Mouse (Mus musculus) midbrain, embryonic 14.5 days (tissue): ENCODE results near the gene Mpg. TPM values are rescaled to one million over a fixed set of nuclear protein-coding genes. Genes with fewer than 3 reads are reported as not detected.

Experiments used
- ATAC-seq: fragments of 200-750 bp; cut with Nextera tagmentation; 2 replicates; pipeline ENCODE4 v1.8.0; 2017; ENCODE audit warnings: moderate number of reproducible peaks, moderate library complexity; ENCODE audit not compliant: low FRiP score, low TSS enrichment
- DNase-seq: peaks from one replicate; pipeline ENCODE4 v3.0.0-alpha.2; 2015
- H3K27ac ChIP-seq: fragments of 300-500 bp; sonication (generic); replicated peaks from 2 replicates; pipeline ENCODE4 v1.5.1; 2014; ENCODE audit warnings: mild to moderate bottlenecking, low read depth, low read length, moderate library complexity
- H3K27me3 ChIP-seq: fragments of 300-500 bp; sonication (generic); 2 replicates; pipeline ENCODE4 v1.6.1; 2014; ENCODE audit warnings: low read length, control low read depth, mixed read lengths; ENCODE audit not compliant: control insufficient read depth, insufficient read depth
- H3K36me3 ChIP-seq: fragments of 300-500 bp; sonication (generic); 2 replicates; pipeline ENCODE4 v1.6.1; 2014; ENCODE audit warnings: low read length, control low read depth; ENCODE audit not compliant: control insufficient read depth, insufficient read depth
- H3K4me1 ChIP-seq: fragments of 300-500 bp; sonication (generic); 2 replicates; pipeline ENCODE4 v1.6.1; 2014; ENCODE audit warnings: mild to moderate bottlenecking, antibody characterized with exemption, low read length, control low read depth; ENCODE audit not compliant: control insufficient read depth, insufficient read depth
- H3K4me2 ChIP-seq: fragments of 300-500 bp; sonication (generic); 2 replicates; pipeline ENCODE4 v1.6.1; 2014; ENCODE audit warnings: mild to moderate bottlenecking, low read length, moderate library complexity
- H3K4me3 ChIP-seq: fragments of 300-500 bp; sonication (generic); replicated peaks from 2 replicates; pipeline ENCODE4 v1.5.1; 2014; ENCODE audit warnings: low read depth, low read length
- H3K9ac ChIP-seq: fragments of 300-500 bp; sonication (generic); replicated peaks from 2 replicates; pipeline ENCODE4 v1.6.1; 2014; ENCODE audit warnings: mild to moderate bottlenecking, low read length, moderate library complexity
- H3K9me3 ChIP-seq: fragments of 300-500 bp; sonication (generic); 2 replicates; pipeline ENCODE4 v1.6.1; 2016; ENCODE audit warnings: low read length, control low read depth, mixed read lengths; ENCODE audit not compliant: control insufficient read depth
- WGBS: fragments of 180-500 bp; shearing (Covaris S2); extraction: QIAGEN DNeasy Blood & Tissue Kit; methylation state at CpG from one replicate; pipeline ENCODE4 v1.1.7; 2014; 5-methylcytosine and 5-hydroxymethylcytosine counted together
- polyA plus RNA-seq: library from polyadenylated mRNA; unstranded; fragments of >200 nt; fragmentation: Nextera tagmentation; extraction: Ambion mirVana; gene quantifications from 2 replicates; pipeline ENCODE4 v1.2.1, GENCODE M21; 2014

Gene Mpg
- polyA plus RNA-seq, 1 experiment from 2014 or later: 37.4 TPM

- H3K36me3 ChIP-seq: peaks cover 58% of the 10 kb centered on the region
- 79% methylated on average over 3 of the region's 3 CpGs for WGBS
Measured at GRCm38 (mm10) chr11:32242209-32242608, 15.9 kb downstream of the Mpg start.

GRCm38 (mm10) chr11:32243205-32243955, 17.1 kb downstream of the Mpg start:
- Histone ChIP-seq H3K27me3 (no peaks in the 10 kb centered on the region), H3K4me1 (no peaks in the 10 kb centered on the region), H3K4me3 (no peak overlapping the region), H3K9ac (no peak overlapping the region), H3K36me3 (peaks cover 69% of the 10 kb centered on the region), H3K27ac (no peak overlapping the region), H3K9me3 (no peaks in the 10 kb centered on the region), H3K4me2 (no peak overlapping the region)
- 83% methylated on average over 7 of the region's 7 CpGs for WGBS
- DNase-seq: no peak
- no peak for ATAC-seq

More at GRCm38 (mm10) chr11:32242209-32242608, 15.9 kb downstream of the Mpg start:
- no peak for ATAC-seq
- no peak overlapping the region for H3K4me3 ChIP-seq
- H3K4me1 ChIP-seq: no peaks in the 10 kb centered on the region
- H3K4me2 ChIP-seq: no peak overlapping the region
- no peak for DNase-seq
- no peaks in the 10 kb centered on the region for H3K27me3 ChIP-seq
- H3K9ac ChIP-seq: no peak overlapping the region
- no peak overlapping the region for H3K27ac ChIP-seq
- no peaks in the 10 kb centered on the region for H3K9me3 ChIP-seq

GRCm38 (mm10) chr11:32244064-32244463, 17.8 kb downstream of the Mpg start:
- peaks cover 76% of the 10 kb centered on the region for H3K36me3 ChIP-seq
- no peaks in the 10 kb centered on the region for H3K9me3 ChIP-seq
- H3K27ac ChIP-seq: no peak overlapping the region
- ATAC-seq (no peak), DNase-seq (no peak)
- no peaks in the 10 kb centered on the region for H3K27me3 ChIP-seq
- H3K4me3 ChIP-seq: no peak overlapping the region
- H3K9ac ChIP-seq: no peak overlapping the region
- WGBS: 83% methylated on average over 3 of the region's 3 CpGs
- H3K4me2 ChIP-seq: no peak overlapping the region
- no peaks in the 10 kb centered on the region for H3K4me1 ChIP-seq

- Histone ChIP-seq H3K36me3 (peaks cover 77% of the 10 kb centered on the region), H3K4me1 (no peaks in the 10 kb centered on the region), H3K4me3 (no peak overlapping the region), H3K27ac (no peak overlapping the region), H3K27me3 (no peaks in the 10 kb centered on the region), H3K9ac (no peak overlapping the region), H3K4me2 (no peak overlapping the region), H3K9me3 (no peaks in the 10 kb centered on the region)
- ATAC-seq (no peak), DNase-seq (no peak)
- WGBS: 95% methylated on average over 1 of the region's 1 CpGs
Measured at GRCm38 (mm10) chr11:32244617-32245016, 18.3 kb downstream of the Mpg start.

- no peak overlapping the region for H3K27ac ChIP-seq
- H3K4me1 ChIP-seq: no peaks in the 10 kb centered on the region
- H3K36me3 ChIP-seq: peaks cover 73% of the 10 kb centered on the region
- 96% methylated on average over 6 of the region's 6 CpGs for WGBS
- H3K4me2 ChIP-seq: no peak overlapping the region
- ATAC-seq: no peak
- DNase-seq: no peak
- H3K9me3 ChIP-seq: no peaks in the 10 kb centered on the region
- H3K27me3 ChIP-seq: no peaks in the 10 kb centered on the region
- H3K9ac ChIP-seq: no peak overlapping the region
- no peak overlapping the region for H3K4me3 ChIP-seq
Measured at GRCm38 (mm10) chr11:32245614-32246013, 19.3 kb downstream of the Mpg start.

- H3K27me3 ChIP-seq: no peaks in the 10 kb centered on the region
- DNase-seq: no peak
- no peak overlapping the region for H3K27ac ChIP-seq
- no peak overlapping the region for H3K9ac ChIP-seq
- no peaks in the 10 kb centered on the region for H3K4me1 ChIP-seq
- peaks cover 71% of the 10 kb centered on the region for H3K36me3 ChIP-seq
- no peak for ATAC-seq
- no peak overlapping the region for H3K4me3 ChIP-seq
- H3K4me2 ChIP-seq: no peak overlapping the region
- no peaks in the 10 kb centered on the region for H3K9me3 ChIP-seq
Measured at GRCm38 (mm10) chr11:32247068-32247467, 20.8 kb downstream of the Mpg start.

GRCm38 (mm10) chr11:32248350-32248749, 22.0 kb downstream of the Mpg start:
- no peak for DNase-seq
- H3K36me3 ChIP-seq: peaks cover 80% of the 10 kb centered on the region
- 85% methylated on average over 3 of the region's 3 CpGs for WGBS

GRCm38 (mm10) chr11:32250880-32251763, 24.8 kb downstream of the Mpg start:
- H3K9me3 ChIP-seq: no peaks in the 10 kb centered on the region
- H3K4me3 ChIP-seq: no peak overlapping the region
- DNase-seq (no peak), ATAC-seq (no peak)
- peaks cover 68% of the 10 kb centered on the region for H3K36me3 ChIP-seq
- H3K27ac ChIP-seq: no peak overlapping the region
- no peak overlapping the region for H3K9ac ChIP-seq
- WGBS: 92% methylated on average over 8 of the region's 8 CpGs
- H3K4me2 ChIP-seq: no peak overlapping the region
- no peaks in the 10 kb centered on the region for H3K4me1 ChIP-seq
- H3K27me3 ChIP-seq: no peaks in the 10 kb centered on the region

More at GRCm38 (mm10) chr11:32248350-32248749, 22.0 kb downstream of the Mpg start:
- H3K27me3 ChIP-seq: no peaks in the 10 kb centered on the region
- ATAC-seq: no peak
- H3K9me3 ChIP-seq: no peaks in the 10 kb centered on the region
- no peak overlapping the region for H3K9ac ChIP-seq
- no peak overlapping the region for H3K4me3 ChIP-seq
- no peaks in the 10 kb centered on the region for H3K4me1 ChIP-seq
- no peak overlapping the region for H3K4me2 ChIP-seq
- H3K27ac ChIP-seq: no peak overlapping the region
